Mouse (Mus musculus) T-helper 1 cell (primary cell): Measurements from ENCODE around the gene Gbx2.

Source experiments
- in situ Hi-C: fragments of 300-600 bp; cut with MboI, MseI; formaldehyde crosslinking; loops from one replicate; pipeline ENCODE4 v1.15.1; 2025; ENCODE audit warnings: high pct_unique_total_duplicates

Gbx2 gene

DNA sequence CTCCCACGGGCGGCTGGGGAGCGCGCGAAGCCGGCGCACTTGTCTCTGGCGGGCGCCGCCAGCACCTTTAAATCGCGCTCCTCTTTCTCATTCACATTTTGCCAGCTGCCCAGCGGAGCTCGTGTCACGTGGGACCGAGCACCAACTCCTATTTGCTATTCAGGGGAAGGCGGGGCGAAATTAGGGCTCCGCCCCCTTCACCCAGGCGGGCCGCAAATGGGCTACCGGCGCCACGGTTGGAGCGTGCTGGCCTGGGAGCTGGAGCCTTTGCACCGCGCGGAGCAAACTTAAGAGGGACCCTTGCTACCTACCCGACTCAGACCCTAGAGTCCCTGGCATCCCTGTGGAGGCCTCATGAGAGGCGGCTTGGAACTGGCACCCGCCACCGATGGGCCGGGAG lies at the start of gene Gbx2:
Gene Gbx2, minus strand, starts transcription at position 60 of the 400 bp plus-strand sequence.
- in situ Hi-C loops: no loop called here

DNA sequence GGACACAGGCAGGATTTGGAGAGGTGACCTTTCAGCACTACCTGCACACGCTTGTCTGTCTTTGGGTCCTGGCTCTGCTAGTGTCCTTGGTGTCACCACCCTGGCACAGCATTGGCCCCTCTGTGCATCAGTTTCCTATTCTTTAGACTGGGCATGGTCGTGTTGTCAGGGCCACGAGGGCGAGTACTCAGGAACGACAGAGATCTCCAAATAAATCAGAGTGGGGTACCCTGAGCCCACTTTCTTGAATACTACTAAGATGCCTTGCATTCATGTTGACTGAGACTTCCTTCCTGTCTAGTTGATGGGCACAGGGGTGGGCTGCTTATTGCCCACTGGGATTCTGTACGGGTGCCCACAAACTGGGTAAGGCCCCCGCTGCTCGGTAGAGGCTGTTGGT lies 46.3 kb upstream of the Gbx2 start:
- in situ Hi-C loops: no loop called here

DNA sequence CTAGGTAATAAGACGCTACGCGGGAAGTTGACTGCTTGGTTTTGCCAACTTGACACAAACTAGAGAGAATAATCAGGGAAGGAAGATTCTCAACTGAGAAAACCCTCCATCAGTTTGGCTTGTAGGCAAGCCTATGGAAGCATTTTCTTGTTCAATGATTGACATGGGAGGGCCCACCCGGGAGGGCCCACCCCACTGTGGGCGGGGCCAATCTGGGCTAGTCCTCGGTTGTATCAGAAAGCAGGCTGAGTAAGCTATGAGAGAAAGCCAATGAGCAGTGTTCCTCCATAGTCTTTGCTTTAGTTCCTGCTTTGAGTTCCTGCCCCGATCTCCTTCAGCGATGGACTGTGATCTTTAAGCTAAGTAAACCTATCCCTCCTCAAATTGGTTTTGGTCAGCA lies 45.4 kb upstream of the Gbx2 start:
- in situ Hi-C loops: no loop called here

DNA sequence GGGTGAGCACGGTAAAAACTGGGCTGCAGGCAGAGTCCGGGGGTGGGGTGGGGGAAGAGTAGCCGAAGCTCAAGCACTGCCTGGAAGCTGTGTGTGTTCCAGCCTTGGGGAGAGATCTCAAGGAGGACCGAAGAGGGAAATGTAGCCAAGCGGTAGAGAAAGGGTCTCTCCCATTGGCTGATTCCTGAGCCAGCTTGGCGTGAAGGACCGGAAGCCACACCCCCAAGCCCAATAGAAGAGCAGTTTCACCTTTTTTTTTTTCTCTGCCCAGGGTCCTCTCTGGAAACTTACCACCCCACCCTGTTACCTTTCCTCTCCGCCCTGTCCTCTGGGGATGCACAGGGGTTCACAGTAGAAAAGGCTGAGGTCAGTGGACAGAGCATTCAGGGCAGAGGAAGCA lies 43.6 kb upstream of the Gbx2 start:
- in situ Hi-C loops: no loop called here

DNA sequence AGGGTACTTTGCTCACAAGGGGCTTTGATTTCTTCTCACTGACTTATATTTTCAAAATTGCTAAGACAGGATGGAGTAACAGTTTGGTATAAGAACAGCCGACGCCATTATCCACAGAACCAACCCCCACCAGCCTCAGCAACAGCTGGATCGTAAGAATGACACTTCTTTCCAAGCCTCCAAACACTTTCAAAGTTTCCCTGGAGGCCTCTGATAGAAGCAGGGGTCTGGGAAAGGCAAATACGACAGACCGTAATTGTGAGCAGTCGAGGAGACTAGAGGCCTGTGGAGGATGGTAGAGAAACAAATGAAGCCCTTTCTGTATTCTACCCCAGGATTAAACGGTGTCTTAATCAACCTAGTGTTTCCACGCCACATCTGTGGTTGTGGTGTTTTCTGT lies 40.9 kb upstream of the Gbx2 start:
- in situ Hi-C loops: no loop called here

DNA sequence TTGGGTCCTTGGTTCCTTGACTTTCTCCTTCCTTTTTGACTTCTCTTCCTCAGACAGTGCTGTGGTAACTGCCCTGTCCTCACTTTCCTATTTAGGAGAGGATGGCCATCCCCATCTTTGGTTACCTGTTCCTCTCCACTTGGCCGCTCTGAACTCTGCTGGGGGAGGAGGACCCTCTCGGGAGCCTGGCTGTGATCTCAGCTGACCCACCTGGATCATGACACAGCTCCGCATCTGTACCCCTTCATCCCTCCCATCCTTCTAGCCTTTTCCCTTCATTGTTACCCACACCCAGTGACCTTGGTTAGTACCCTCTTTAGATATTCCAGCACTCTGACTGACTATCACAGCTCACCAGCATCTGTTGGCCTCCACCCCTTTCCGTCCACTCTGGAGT lies 38.7 kb upstream of the Gbx2 start:
- in situ Hi-C loops: no loop called here

DNA sequence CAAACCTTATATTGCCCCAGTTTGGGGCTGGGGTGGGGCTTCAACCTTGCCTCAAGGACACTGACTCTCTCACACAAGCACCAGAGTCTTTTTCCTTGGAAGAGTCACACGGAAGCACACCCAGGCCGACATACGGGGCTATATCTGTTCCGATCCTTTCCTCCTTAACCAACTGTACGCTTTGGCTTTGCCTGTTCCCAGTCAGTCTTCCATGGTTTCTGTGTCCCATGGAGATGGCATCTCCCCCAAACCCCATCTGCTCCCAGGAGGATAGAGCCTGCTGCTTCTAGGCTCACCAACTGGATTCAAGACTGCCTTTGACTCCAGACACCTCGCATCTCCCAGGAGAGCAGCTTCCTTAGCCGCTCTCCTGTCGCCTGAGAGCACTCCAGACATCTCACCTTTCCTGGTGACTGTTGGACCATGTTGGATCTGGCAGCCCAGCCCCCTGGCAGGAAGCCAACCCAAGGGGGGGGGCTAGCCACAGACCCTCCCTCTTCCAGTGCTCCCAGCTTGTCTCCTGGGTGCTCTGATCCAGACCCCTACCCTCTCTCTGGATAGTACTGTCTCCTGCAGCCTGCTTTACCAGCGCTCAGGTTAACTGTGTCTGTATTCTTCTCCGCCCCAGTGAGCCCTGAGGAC lies 38.2 kb upstream of the Gbx2 start:
- in situ Hi-C loops: no loop called here

DNA sequence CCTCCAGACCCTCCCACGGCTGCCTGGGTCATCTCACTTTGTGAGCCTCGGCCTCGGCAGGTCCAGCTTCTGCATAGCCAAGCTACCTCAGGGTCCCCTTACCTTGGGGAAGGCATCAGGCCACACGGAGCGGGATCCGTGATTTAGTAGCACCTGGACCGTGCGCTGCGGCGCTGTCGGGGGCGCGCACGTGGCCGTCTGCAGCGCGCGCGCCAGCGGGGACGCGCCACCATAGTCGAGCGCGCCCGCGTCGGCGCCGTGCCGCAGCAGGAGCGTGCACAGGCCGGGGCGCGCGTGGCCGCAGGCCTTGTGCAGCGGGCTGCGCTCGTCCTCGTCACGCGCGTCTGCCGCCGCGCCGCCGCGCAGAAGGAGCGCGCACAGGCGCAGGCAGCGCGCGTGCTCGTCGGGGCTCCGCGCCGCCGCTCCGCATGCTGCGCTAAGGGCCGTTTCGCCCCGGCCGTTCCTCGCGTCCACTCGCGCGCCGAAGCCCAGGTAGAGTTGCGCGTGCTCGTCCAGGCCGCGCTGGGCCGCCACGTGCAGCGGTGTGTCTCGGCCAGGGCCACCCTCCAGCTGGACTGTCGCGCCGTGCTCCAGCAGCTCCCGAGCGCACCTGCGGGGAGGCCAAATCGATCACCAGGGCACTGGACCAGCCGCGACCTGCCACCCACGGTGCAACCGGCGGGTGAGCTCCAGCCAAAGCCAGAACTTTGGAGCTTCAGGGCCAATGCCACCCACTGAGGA lies 37.3 kb upstream of the Gbx2 start:
- in situ Hi-C loops: no loop called here

DNA sequence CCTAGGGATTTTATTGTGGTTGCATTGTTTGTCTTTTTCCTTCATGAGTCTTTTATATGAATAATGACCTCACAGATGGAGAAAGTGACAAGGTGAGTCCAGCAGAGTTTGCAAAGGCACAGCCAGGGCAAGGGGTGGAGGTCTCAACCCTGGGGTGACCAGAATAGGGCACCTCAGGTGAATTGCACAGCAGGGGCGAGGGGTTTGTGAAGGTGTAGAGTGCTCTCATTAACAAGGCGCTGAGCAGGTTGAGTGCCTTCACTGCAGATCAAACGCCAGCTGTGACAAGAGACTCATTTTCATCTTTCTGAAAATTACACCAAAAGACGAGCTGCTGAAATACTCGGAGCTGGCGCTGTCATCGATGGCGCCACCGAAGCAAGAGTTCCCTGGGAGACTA lies 36.6 kb upstream of the Gbx2 start:
- in situ Hi-C loops: no loop called here

DNA sequence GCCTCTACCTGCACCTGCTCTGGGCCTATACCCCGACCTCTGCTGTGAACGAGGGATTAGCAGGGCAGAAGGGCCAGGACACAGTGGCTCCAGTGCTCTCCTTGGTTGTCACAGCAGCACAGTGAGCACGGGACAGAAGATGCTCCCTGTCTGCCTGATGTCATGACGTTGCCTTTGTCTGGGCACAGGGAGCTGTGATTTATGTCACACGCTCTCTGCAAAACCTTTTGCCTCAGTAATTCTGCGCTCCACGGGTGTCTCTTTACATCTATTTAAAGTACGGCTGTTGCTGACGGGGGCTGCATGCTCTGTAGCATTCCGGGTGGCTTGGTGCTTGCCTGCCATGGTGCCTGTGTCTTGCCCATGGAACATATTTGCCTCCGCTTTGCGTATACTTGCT lies 33.4 kb upstream of the Gbx2 start:
- in situ Hi-C loops: no loop called here

DNA sequence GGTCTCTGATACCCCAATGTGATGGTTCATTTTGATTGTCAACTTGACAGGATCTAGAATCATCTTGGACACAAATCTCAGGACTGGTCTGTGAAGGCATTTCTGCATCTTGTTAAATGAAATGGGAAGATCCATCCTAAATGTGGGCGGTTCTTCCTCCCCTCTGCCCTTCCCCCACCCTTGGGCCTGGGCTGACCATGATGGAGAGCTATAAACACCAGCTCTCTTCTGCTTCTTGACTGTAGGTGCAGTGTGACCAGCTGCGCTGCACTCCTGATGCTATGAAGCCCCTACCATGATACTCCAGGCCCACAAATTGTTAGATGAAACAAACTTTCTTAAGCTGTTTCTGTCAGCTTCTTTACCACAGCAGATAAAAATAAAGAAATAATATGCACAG lies 32.3 kb upstream of the Gbx2 start:
- in situ Hi-C loops: no loop called here

DNA sequence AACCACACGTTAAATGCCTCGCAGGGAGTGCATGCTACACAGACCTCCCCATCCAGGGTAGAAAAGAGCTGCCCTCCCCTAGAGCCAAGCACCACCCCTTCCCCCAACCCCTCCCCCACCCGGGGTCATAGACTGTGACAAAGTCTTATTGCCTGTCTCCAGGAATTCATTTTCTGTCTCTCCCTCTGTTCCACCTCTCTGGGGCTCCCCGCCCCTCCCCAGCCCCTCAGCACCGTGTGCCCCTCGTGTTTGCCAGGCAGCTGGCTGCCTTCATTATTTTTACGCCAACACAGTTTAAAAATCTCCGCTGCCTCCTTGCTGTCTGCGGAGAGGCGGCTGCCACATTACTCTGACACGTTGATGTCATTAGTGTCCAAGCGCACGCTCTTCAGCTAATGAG lies 31.1 kb upstream of the Gbx2 start:
- in situ Hi-C loops: no loop called here

DNA sequence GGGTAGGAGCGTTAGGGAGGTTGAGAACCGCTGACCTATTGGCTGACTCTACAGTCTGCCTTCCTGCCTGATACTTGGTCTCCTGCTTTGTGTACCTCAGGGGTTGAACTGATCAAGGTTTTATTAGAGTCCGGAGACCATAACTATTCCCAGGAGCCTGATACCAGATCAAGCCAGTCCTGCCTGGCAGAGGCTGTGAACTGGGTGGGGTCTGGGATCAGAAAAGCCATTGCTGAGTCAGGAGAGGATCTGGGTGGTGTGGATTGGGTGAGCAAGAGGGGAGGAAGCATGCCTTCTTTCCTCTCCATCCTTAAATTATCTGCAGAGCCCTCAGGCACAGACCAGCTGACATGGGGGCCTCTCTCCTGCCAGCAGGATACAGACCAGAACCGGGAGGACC lies 28.4 kb upstream of the Gbx2 start:
- in situ Hi-C loops: no loop called here

DNA sequence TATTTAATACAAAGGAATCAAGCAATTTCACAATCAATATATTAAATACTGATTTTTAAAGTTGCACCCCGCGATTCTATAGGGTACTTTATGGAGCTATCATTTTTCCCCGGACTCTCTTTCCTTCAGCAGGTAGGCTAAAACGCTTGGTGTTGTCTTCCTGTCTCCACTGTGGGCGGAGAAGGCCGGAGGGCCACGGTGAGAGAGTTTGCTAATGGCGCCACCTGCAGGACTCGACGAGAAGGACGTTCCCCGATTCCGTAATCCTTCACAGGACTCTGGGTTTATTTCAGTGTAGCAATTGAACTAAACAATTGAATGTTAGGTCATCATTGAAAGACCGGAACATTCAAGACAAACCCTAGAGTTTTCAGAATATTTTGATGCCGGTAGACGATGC lies 12.2 kb upstream of the Gbx2 start:
- in situ Hi-C loops: no loop called here

DNA sequence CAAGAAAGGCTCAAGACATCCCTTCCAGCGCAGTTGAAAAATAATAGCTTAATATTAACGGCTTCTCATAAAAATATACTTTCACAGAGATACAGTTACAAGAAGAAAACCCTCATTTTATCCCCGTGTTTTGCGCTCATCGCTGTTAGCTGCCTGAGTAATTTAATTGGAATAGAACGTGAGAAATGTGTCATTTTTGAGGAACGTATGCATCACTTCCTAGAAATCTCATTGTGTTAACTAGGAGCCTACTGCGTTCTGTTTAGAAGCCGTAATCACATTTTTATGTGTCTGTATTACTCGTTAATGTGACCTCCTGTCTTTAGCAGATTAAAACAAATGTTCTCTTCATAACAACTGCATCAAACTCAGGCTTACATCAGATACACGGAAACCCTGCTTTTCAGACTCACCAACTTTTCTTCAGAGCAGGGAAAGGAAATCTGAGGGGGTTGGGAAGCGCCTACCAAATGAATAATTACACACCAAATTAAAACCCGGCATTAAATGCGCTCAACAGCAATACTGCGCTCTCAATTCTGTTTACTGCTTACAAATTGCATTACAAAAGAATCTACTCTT lies 11.5 kb upstream of the Gbx2 start:
- in situ Hi-C loops: no loop called here

DNA sequence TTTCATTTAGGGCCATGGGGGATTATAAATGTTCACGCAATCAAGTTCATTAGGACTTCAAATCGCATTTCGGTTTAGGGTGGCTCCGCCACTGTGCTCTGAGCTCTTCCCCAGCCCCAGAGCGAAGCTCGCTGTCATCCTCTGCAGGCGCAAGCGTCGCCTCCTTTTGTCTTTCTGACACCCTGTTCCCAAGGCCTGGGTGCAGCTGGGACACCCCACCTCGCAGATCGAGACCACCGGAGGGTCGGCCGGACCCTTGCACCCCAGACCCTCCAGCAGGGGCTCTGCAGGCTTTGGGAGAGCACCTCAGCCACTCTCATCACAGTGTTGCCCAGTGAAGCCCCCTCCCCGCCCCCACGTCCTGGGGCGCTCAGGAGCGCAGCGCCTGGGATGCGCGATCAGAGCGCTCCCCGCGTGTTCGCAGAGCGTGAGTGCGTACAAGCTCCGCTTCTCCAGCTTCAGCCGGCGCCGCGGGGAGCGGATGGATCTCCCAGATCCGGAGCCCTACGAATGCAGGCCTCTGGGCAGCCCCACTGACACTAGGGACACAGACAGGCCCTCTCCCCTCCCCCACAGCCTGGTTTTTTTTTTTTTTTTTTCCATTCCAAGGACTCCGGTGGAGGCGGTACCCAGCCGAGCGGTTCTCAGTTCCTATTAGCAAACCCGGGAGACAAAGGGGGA lies 10.9 kb upstream of the Gbx2 start:
- in situ Hi-C loops: no loop called here

DNA sequence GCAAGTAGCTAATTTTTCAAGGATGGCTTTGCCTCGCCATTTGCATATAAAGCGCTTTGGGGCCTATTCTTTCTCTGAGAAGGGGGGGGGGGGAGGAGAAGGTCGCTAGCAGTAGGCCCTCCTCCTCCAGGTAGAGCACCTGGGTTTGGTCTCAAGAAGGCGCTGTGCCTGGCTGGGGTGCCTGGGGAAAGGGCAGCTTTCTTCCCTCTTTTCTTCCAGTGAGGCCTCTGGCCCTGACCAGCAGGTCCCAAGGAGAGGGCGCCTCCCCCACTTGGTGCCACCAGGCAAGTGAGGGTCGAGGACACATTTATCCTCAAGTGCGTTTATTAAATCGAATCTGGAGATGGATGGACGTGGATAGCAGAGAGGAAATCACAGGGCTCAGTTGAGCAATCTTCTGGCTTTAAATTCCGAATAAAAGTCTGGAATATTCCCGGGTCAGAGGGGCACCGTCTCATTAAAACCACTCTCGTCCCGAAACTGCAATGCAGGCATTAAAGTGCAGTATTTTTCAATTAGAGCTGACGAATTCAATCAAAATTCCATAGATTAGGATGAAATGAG lies 10.1 kb upstream of the Gbx2 start:
- in situ Hi-C loops: no loop called here

DNA sequence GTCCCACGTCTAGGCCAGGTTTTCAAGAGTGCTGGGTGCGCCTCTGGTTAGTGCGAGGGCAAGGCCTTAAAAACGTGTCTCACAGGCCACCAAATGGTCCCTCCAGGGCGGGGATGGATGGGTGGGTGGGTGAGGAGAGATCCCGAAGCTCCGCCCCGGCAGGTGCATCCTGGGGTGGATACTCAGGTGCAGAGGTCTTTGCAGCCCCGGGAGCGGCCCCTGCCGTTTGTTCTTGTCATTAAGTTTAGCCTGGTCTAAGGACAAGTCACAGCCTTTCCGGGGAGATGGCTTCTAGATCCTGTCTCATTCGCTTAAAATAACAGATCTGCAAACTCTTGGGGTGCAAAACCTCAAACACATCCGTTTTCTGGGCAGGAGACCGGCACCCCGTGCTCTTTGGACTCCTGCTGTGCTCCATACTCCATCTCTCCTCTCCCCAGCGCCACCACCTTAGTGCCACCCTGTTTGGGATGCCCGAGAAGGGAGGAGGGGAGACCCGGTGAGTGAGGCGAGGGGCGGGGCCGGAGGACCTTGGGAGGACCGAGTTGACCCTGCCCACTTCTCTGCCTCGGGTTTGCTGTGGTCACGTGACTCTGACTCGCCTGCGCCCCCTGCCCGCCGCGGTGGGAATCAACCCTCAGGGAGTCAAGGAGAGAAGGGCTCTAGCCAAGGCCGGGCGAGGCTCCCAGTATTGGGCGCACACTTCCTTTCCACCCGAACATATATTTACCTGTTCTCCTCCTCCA lies 9.2 kb upstream of the Gbx2 start:
- in situ Hi-C loops: no loop called here

DNA sequence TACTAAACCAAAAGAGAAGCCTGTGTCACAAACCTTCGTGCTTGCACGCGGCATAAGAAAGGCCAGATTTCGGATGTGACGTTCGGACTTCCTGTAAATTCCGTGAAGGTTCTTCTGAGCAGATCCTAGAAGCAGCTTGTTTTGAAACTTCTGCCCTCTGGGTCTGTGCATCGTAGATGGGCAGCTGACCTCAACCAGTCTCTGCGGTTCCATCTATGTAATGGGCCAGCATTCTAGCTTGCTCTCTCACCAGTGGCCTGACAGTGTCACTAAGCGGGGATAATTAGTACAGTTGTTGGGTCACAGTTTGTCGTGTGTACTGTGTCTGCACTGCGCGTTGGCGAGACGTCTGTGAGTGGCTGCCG lies 8.6 kb upstream of the Gbx2 start:
- in situ Hi-C loops: no loop called here

DNA sequence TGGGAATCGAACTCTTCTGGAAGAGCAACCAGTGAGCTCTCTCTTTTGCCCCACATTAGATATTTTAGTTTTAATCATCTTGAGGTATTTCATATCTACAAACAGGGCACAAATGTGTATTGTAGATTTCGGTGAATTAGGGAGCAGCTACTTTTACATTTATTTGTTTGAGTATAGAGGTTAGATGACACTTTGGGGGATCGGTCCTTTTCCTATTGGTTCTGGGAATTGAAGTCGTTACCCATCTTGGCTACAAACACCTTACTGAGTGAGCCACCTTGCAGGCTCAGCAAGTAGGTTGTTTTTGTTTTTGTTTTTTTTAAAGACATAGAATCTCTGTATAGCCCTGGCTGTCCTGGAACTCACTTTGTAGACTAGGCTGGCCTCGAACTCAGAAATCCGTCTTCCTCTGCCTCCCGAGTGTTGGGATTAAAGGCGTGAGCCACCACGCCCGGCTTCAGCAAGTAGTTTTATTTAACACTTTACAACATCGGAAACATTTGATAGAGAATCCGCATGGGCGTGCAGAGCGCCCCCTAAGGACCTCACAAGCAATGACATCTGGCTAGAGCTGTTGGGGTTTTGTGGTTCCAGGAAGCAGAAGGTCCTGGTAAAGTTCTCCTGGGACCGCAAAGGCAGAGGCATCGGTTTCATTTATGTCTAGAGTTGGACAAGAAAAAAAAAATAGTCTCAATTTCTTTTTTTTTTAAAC lies 8.1 kb upstream of the Gbx2 start:
- in situ Hi-C loops: no loop called here
